Mouse (Mus musculus) cortical plate, adult 2 months (tissue): Measurements from ENCODE around the gene Nfib. TPM values are rescaled to one million over a fixed set of nuclear protein-coding genes. Genes with fewer than 3 reads are reported as not detected.

ENCODE experiments used
- H3K27ac ChIP-seq: fragments of 200-500 bp; 2 replicates; pipeline ENCODE4 v1.5.1; 2012; ENCODE audit warnings: low read length, control low read depth, inconsistent platforms; ENCODE audit not compliant: insufficient read depth
- H3K4me1 ChIP-seq: fragments of 200-500 bp; 2 replicates; pipeline ENCODE4 v1.6.1; 2011; ENCODE audit warnings: low read length; ENCODE audit not compliant: control insufficient read depth, insufficient read depth
- H3K4me3 ChIP-seq: fragments of 200-500 bp; 2 replicates; pipeline ENCODE4 v1.5.1; 2011; ENCODE audit warnings: mild to moderate bottlenecking, low read length, control low read depth; ENCODE audit not compliant: insufficient read depth
- CTCF ChIP-seq: fragments of 200-500 bp; IDR thresholded peaks from 2 replicates; pipeline ENCODE4 v1.5.1; 2011; ENCODE audit warnings: mild to moderate bottlenecking, control low read depth, low read length; ENCODE audit not compliant: insufficient read depth; ENCODE audit errors: extremely low read depth
- POLR2A ChIP-seq: fragments of 200-500 bp; IDR thresholded peaks from 2 replicates; pipeline ENCODE4 v1.6.1; 2011; ENCODE audit warnings: mild to moderate bottlenecking, low read length, control low read depth; ENCODE audit not compliant: insufficient read depth; ENCODE audit errors: extremely low read depth
- polyA plus RNA-seq: library from polyadenylated mRNA; depleted of rRNA; stranded (reverse); fragments of >200 nt; gene quantifications from 2 replicates; pipeline ENCODE4 v1.2.3, GENCODE M21; 2012

Nfib gene
- polyA plus RNA-seq, 1 experiment: 31.8 TPM

- H3K4me1 ChIP-seq: peaks cover 3% of the 10 kb centered on the region
- no peak for TF ChIP-seq CTCF
- no peak for TF ChIP-seq POLR2A
- H3K27ac ChIP-seq: no peak overlapping the region
- H3K4me3 ChIP-seq: no peak overlapping the region
Observed at GRCm38 (mm10) chr4:82406511-82406910, 299.0 kb downstream of the Nfib start.

DNA sequence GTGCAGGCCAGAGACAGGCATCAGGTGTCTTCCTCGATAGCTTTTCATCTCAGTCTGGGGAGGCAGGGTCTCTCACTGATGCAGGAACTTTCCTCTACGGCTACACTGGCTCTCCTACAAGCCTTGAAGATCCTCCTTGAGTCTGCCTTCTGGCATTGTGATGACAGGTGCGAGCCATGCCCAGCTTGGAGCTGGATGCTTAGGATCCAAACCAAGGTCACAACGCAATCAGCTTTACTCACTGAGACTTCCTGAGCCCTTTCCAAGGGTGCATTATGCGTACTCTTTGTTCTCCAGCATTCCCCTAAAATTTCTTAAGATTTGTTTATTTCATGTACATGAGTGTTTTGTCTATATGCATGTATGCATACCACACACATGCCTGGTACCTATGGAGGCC lies 299.8 kb downstream of the Nfib start:
- H3K27ac ChIP-seq: no peak overlapping the region

GRCm38 (mm10) chr4:82403975-82404651 lies 301.4 kb downstream of the Nfib start:
- peak overlapping the region; percentile 54; the same call in 1 of the 2 replicates for H3K27ac ChIP-seq
- peak overlapping the region; percentile 22; the same call in 1 of the 2 replicates for H3K4me3 ChIP-seq
- TF ChIP-seq POLR2A (no peak), CTCF (no peak)
- H3K4me1 ChIP-seq: peaks cover 2% of the 10 kb centered on the region

More for the DNA sequence above, 299.8 kb downstream of the Nfib start:
- H3K4me3 ChIP-seq: no peak overlapping the region
- TF ChIP-seq CTCF: no peak
- TF ChIP-seq POLR2A: no peak
- peaks cover 3% of the 10 kb centered on the region for H3K4me1 ChIP-seq

GRCm38 (mm10) chr4:82402666-82403065 lies 302.9 kb downstream of the Nfib start:
- Histone ChIP-seq H3K27ac (no peak overlapping the region), H3K4me1 (peaks cover 2% of the 10 kb centered on the region), H3K4me3 (no peak overlapping the region)
- no peak for TF ChIP-seq POLR2A
- no peak for TF ChIP-seq CTCF

DNA sequence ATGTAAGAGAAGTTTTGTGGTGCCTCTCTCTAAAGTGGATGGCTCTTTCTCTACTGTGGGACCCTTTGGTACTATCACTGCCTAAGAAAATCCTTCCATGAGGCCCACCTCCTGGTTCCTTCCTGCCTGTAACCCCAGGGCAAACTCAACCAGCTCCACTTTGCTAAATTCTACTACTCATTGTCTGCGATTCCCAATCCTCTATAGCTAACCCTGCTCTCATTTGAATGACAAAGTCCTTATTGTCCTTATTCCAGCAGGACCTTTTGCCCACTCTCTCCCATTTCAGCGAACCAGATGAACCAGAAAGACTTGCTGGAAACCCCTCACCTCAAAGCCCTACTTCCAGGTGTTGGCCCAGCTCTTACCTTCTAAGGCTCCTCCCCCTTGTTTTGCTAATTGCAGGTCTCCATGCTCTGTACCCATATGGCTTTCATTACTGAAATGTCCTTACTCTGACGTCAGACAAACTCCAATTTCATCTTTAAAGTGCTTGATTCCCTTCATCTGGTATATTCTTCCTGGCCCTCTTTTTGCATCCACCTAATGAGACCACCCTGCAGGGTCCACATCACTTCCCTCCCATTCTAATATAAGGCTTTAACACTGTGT lies 304.0 kb downstream of the Nfib start:
- TF ChIP-seq POLR2A (no peak), CTCF (no peak)
- no peak overlapping the region for H3K27ac ChIP-seq
- H3K4me1 ChIP-seq: peaks cover 2% of the 10 kb centered on the region
- H3K4me3 ChIP-seq: no peak overlapping the region

DNA sequence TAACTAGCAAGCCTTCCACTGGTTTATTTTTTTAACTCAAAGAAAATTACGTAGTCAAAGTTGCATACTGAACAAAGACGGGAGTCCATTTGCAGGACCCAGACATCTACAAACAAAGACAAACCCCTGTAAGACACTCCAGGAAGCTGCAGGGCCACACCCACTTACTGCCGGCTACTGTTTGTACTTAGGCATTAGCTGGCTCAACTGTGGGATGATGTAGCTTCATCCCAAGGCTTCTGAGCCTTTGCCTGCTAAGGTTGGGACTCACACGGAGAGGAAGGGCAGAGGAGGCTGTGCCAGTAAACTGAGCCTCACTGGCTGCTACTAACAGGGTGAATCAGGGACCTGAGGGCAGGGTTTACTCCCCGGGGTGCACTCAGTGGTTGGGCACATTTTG lies 305.0 kb downstream of the Nfib start:
- H3K27ac ChIP-seq: no peak overlapping the region
- no peak for TF ChIP-seq CTCF
- TF ChIP-seq POLR2A: no peak
- peaks cover 2% of the 10 kb centered on the region for H3K4me1 ChIP-seq
- no peak overlapping the region for H3K4me3 ChIP-seq

DNA sequence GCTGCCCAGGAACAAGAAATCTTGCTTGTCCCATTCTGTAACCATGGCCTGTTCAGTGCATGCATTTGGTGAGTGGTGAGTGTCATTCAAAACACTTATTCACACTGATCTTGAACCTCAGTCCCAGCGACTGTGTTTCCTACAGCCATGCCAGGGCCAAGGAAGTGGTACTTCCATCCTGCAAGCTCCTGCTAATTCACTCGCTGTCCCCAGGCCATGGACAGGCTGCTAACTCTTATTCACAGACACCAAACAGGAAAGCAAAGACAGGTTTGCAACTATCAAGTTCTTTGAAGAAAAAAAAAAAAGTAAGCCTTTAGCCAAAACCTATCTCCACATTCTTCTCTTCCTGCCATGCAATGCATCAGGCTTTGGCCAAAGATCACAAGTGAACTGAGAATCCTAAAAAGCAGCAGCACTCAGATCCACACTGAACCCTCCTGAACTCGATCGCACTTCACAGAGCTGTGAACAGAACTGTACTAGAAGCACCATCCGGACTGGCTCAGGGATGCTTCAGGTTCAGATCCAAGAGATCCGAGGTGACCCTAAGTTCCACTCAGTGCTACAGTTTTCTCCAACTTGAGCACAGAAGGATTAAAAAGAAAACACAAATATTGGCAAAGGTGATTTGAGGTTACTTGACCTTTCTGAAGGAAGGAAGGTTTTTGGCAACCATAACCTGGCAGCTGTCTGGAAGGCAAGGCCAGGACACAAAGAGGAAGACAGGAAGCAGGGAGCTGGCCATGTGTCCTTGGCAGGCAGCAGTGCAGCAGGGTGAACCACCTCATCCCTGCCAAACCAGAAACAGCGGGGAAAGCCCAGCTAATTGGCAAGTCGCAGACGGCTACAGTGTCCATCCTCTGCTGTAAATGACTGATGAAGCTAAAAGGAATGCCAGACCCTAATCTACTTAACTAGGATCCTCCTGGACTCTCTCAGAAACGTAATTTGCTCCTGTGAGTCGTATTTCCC lies 305.9 kb downstream of the Nfib start:
- H3K4me3 ChIP-seq: no peak overlapping the region
- peaks cover 2% of the 10 kb centered on the region for H3K4me1 ChIP-seq
- no peak overlapping the region for H3K27ac ChIP-seq
- TF ChIP-seq CTCF: no peak
- TF ChIP-seq POLR2A: no peak

DNA sequence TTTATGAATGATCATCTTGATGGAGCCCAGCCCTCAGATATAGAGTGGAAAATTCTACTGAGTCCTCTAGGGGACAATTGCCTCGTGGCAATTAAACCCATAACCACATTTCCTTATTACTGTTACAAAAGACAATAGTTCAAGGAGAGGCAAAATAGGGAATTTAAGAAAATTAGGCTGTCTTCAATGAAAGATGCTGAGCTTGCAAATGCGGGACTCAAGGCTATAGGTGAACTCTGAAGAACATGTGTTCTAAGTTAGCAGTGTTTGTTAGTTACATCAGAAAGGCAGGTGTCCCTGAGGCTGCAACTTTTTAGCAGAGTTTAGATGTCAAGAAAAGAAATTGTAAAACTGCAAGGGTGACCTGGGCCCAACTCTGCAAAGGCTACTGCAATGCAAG lies 307.3 kb downstream of the Nfib start:
- TF ChIP-seq CTCF (no peak), POLR2A (no peak)
- H3K4me1 ChIP-seq: peaks cover 2% of the 10 kb centered on the region
- no peak overlapping the region for H3K4me3 ChIP-seq
- H3K27ac ChIP-seq: no peak overlapping the region

DNA sequence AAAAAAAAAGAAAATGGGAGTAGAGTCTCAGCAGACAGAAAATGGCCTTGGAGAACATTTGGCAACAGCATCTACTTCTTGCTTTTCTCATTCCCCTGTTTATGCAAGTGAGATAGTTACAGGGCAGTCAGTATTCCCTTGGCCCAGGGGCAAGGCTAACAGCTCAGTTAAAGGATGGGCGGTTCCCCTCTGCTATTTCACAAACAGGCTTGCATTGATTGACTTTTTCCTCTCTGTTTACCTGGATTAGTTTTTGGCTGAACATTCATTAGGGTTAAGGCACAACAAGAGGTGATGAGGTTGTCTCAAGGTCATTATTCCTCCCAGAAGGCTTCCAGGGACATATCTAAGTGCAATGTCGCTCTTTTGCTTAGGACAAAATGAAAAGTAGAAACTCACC lies 308.7 kb downstream of the Nfib start:
- Histone ChIP-seq H3K4me1 (no peaks in the 10 kb centered on the region), H3K4me3 (no peak overlapping the region), H3K27ac (no peak overlapping the region)
- TF ChIP-seq POLR2A (no peak), CTCF (no peak)
